Mouse (Mus musculus) CH12.LX (cell line): ENCODE results near the gene Tgm1.

Source experiments
- CHD2 ChIP-seq: IDR thresholded peaks from 2 replicates; pipeline ENCODE4 v1.6.1; 2011; ENCODE audit warnings: low read length, improper control_type of control experiment
- CTCF ChIP-seq, 2 experiments: IDR thresholded peaks in 1 of 2; conservative IDR thresholded peaks in 1 of 2; 2 replicates each; pipeline ENCODE4 v1.5.1; 2011 to 2012; ENCODE audit warnings: low read depth in 2 of 2, low read length in 2 of 2, improper control_type of control experiment in 1 of 2, inconsistent platforms in 1 of 2, mild to moderate bottlenecking in 1 of 2, moderate library complexity in 1 of 2
- ETS1 ChIP-seq: conservative IDR thresholded peaks from 2 replicates; pipeline ENCODE4 v1.6.1; 2012; ENCODE audit warnings: low read depth, mild to moderate bottlenecking, inconsistent platforms, low read length, improper control_type of control experiment, moderate library complexity
- GABPA ChIP-seq: IDR thresholded peaks from 2 replicates; pipeline ENCODE4 v1.6.1; 2012; ENCODE audit warnings: low read depth, low read length, improper control_type of control experiment, inconsistent platforms; ENCODE audit not compliant: insufficient replicate concordance
- HCFC1 ChIP-seq: IDR thresholded peaks from 2 replicates; pipeline ENCODE4 v1.6.1; 2012; ENCODE audit warnings: low read depth, mild to moderate bottlenecking, inconsistent platforms, low read length, improper control_type of control experiment
- JUND ChIP-seq: conservative IDR thresholded peaks from 2 replicates; pipeline ENCODE4 v1.6.1; 2011; ENCODE audit warnings: low read depth, low read length, improper control_type of control experiment
- MAX ChIP-seq: IDR thresholded peaks from 2 replicates; pipeline ENCODE4 v1.6.1; 2011; ENCODE audit warnings: low read length, improper control_type of control experiment
- MXI1 ChIP-seq: IDR thresholded peaks from 2 replicates; pipeline ENCODE4 v1.6.1; 2011; ENCODE audit warnings: mild to moderate bottlenecking, low read depth, low read length, improper control_type of control experiment
- NELFE ChIP-seq: IDR thresholded peaks from 2 replicates; pipeline ENCODE4 v1.6.1; 2011; ENCODE audit warnings: low read depth, low read length, improper control_type of control experiment
- POLR2A ChIP-seq: IDR thresholded peaks from 2 replicates; pipeline ENCODE4 v1.6.1; 2011; ENCODE audit warnings: low read depth, mild to moderate bottlenecking, improper control_type of control experiment, low read length
- POLR2AphosphoS2 ChIP-seq: IDR thresholded peaks from 2 replicates; pipeline ENCODE4 v1.6.1; 2011; ENCODE audit warnings: low read depth, low read length, improper control_type of control experiment
- ZC3H11A ChIP-seq: IDR thresholded peaks from 2 replicates; pipeline ENCODE4 v1.6.1; 2012; ENCODE audit warnings: low read depth, mild to moderate bottlenecking, inconsistent platforms, low read length, improper control_type of control experiment
- ZNF384 ChIP-seq: IDR thresholded peaks from 2 replicates; pipeline ENCODE4 v1.6.1; 2012; ENCODE audit warnings: low read depth, low read length, improper control_type of control experiment, inconsistent platforms

DNA sequence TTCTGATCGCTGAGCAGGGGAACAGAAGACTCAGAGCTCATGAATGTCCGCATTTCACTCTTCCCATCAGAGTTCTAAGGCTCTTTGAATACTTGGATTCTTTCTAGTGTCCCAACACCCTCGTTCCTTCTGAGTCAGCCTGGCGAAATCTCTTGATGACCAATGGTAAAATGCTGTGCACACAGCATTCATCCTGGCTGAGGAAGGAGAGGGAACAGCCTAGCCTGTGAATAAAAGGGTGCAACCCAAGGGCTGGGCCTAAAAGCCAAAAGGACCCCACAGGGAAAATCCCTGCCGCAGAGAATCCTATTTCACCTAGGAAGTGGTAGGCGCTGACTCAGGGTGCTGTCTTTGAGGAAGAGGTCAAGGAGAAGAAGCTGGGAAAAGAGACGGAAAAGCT, 16.4 kb upstream of the Tgm1 start:
- TF ChIP-seq HCFC1, result no peak
- TF ChIP-seq CTCF (conservative IDR thresholded peaks at IDR 0.05 in 1 of 2, IDR thresholded peaks at IDR 0.05 in 1 of 2; ENCODE audit: low read depth in 2 of 2, low read length in 2 of 2), result no peak
- no peak for TF ChIP-seq CHD2
- TF ChIP-seq POLR2AphosphoS2, result no peak
- no peak for TF ChIP-seq JUND
- TF ChIP-seq ETS1, result no peak
- TF ChIP-seq MAX, result no peak
- TF ChIP-seq ZC3H11A, result no peak
- TF ChIP-seq MXI1, result no peak
- TF ChIP-seq GABPA, result no peak
- no peak for TF ChIP-seq ZNF384
- no peak for TF ChIP-seq POLR2A
- TF ChIP-seq NELFE, result no peak
